Mouse (Mus musculus) adrenal gland, postnatal 4 days (tissue): Measurements from ENCODE around the gene Galnt18. TPM values are rescaled to one million over a fixed set of nuclear protein-coding genes. Genes with fewer than 3 reads are reported as not detected.

Source experiments
- DNase-seq, 2 experiments: peaks; one replicate each; pipeline ENCODE4 v3.0.0; 2021 to 2022; ENCODE audit warnings: low spot score in 2 of 2, mixed read lengths in 2 of 2
- microRNA-seq: library from miRNA; unstranded; fragments of <30 nt; microRNA quantifications from one replicate; pipeline ENCODE4 v1.2.0, GENCODE M21; 2021
- total RNA-seq, 2 experiments: library from RNA; stranded (reverse); gene quantifications; 2 replicates each; pipeline ENCODE4 v1.2.3; 2021

Gene Galnt18
- total RNA-seq, 2 experiments from 2014 or later, result 27.9 to 33.5 TPM

DNA sequence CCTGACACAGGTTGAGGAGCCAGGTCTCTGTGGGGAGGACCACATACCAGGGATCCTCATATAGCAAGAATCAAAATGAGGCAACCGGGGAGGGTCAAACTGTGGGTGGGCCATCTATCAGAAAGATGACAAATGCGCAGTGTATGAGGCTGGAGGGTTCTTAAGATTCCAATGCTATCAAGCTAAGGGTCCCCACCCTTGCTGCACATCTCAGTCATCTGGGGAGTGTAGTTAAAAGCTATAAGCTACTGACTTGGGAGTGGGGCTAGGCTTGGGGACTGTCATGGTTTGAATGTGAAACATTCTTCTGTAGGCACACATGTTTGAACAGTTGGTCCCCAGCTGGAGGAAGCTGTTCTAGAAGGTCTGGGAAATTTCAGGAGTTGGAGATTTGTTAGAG is 288.2 kb downstream of the Galnt18 start:
- DNase-seq, result no peak

DNA sequence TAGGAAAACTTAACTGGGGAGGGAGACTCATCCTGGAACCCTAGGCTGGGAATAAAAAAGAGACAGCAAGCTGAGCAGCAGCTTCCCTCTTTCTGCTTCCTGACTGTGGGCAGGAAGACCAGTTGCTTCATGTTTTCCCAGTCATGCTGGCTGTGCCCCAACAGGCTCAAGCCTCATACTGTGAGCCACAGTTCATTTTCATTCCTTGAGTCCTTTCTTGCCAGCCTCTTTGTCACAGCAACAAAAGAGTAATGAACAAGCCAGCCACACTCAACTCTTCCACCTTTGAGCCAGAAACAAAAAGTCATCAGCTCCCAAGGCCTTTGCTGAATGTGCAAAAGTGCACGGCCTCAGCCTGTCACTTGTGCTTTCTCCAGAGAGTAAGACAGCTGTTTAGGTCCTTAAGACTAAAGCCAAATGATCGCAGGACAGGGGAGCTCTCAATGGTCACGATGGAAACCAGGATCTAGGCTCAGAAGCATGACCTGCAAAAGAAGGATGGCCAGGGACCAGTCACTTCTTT is 292.9 kb downstream of the Galnt18 start:
- DNase-seq, result no peak

DNA sequence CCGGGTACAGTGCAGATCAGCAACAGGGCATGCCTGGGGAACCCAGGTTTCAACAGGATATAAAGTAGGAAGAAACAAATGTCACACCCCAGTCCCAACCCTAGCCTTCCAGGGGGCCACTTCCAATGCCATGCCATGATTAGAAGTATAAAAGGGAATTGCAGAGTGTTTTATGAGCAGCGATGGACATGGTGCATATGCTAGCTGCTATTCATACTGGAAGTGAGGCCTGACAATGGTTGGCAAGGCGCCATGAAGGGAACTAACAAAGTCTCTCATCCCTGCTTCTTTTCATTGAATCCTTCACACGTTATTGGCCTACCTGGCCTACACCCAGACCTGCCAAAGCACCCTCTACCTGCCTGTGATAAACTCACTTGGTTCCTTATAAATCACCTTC is 295.9 kb downstream of the Galnt18 start:
- no peak for DNase-seq

DNA sequence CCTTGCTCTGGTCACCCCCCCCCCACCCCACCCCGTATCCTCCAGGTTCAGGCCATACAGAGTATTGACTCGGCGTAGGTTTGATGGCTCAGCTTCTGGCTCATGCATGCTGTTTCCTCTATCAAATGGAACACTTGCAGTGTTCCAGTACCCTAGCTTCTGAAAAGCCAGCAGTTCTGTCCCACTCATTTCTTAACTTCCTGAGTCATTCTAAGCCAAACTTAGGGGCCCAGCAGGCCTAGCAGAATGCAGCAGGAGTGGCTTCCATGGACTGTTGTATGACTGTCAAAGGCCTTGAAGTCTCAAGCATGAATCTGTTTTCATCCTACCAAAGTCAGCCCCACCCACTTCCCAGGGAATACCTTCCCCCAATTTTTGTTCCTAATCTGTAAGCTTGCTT is 296.5 kb downstream of the Galnt18 start:
- DNase-seq, result no peak

DNA sequence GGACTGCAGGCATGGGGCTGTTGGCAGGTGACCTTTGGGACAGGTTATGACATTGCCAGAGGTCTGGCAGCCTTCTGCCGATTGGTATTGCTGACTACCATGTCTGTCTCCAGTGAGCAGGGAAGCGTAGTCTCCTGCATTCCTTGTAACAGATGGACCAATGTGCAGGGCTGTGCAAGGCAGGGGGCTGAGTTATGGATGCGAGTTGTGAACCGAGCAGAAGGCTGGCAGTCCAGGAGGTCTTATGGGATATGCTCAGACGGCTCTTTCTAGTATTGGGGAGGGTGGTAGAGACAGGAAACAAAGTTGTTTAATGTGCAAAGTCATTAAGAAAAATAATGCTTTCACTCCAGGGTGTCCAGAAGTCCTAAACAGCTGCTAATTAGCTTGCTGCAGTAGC is 312.1 kb downstream of the Galnt18 start:
- no peak for DNase-seq

DNA sequence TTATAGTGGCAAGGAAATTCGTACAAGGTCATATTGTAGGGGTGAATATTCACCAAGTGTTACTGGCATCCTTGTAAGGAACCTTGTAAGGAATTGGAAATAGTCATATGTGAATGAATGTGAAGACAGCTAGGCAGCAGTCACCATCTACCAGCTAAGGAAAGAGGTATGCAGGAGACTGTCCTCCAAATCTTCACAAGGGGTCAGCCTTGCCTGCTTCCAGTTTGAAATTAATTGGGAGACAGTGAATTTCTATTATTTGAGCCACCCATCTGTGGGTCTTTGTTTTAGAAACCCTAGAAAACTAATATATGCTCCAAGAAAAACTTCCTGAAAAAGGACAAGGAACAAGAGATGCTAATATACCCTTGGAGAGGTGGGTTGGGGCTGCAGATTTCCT is 313.1 kb downstream of the Galnt18 start:
- DNase-seq, result no peak

DNA sequence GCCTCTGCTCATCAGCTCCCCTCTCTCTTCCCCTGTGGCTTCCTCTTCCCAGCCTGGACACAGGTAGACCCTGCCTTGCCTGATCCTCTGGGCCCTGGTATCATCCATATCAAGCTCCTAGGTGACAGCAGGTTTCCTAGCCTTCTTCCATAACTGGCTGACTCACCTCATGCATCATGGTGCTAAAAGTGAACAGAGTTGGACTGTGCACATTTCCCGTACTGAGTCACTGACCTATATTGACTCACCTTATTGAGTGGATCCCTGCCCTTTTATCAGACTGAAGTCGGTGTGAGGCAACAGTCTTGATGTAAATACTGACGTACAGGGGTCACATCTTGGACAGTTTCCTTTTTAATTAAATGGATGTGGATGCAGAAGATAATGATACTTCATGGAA is 313.7 kb downstream of the Galnt18 start:
- no peak for DNase-seq

DNA sequence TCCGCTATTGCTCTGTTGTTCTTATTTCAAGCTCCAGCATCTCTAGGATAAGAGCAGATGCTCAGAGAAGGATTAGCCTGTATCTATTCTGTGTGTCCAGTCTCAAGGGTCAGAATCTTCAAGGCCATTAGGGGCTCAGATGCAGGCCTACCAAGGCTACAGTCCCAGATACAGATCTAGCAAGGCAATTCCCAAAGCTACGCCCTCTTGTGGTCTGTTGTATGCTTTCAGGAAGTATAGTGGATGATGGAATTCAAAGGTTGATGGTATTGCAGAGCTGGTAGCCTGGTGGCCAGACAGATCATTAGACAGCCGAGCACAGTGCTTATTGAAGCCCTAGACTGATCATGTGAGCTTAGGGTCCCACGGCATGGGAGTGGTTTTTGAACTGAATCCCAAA is 320.1 kb downstream of the Galnt18 start:
- DNase-seq, result no peak

DNA sequence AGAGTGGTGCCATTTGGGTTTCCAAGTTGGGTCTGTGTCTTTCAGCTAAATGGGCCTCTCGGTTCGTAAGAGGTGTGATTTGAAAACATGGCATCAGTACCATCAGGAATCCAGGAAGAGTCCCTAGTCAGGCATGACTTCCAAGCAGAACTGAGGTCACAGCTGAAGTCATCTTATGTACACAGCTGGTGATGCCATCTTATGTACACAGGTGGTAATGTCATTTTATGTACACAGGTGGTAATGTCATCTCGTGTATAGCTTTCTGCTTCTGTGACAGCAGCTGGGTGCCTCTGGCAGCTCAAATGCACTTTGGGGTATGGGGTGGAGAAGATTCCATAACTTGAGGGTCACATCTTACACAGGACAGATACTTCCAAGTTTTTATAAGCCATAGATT is 323.8 kb downstream of the Galnt18 start:
- no peak for DNase-seq

DNA sequence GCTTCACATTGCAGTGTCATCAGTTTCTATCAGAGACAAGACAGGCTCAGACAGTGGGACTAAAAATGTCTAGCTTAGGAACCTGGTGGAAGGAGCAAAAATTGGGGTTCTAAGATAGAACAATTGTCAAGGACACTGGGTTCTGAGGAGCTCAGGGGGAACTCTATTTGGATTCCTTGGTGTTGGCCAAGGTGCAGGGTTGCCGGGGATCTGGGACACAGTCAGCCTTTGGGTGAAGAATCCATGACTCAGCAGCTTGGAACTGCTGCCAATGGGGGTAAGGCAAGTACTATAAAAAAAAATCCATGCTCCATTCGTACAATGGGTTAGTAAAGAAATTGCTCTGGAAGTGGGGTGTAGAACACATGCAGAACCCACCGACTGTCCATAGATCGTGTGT is 324.2 kb downstream of the Galnt18 start:
- DNase-seq, result no peak

DNA sequence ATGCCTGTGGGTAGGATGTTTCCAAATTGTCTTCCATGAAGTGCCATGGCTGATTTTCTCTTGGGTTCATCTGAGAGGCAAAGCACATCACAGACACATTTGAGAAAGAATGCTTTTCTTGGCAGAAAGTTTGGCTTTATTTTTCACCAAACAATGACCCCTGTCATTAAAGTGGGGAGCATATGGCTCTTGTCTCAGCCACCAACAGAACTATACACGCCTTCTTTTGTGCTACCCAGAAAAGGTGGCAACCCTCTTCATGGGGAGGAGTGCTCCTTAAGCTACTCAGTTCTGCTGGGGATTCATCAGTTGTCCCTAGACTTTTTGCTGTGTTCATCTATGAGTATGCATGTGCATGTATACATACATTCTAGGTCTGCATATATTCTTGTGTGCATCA is 327.8 kb downstream of the Galnt18 start:
- no peak for DNase-seq

DNA sequence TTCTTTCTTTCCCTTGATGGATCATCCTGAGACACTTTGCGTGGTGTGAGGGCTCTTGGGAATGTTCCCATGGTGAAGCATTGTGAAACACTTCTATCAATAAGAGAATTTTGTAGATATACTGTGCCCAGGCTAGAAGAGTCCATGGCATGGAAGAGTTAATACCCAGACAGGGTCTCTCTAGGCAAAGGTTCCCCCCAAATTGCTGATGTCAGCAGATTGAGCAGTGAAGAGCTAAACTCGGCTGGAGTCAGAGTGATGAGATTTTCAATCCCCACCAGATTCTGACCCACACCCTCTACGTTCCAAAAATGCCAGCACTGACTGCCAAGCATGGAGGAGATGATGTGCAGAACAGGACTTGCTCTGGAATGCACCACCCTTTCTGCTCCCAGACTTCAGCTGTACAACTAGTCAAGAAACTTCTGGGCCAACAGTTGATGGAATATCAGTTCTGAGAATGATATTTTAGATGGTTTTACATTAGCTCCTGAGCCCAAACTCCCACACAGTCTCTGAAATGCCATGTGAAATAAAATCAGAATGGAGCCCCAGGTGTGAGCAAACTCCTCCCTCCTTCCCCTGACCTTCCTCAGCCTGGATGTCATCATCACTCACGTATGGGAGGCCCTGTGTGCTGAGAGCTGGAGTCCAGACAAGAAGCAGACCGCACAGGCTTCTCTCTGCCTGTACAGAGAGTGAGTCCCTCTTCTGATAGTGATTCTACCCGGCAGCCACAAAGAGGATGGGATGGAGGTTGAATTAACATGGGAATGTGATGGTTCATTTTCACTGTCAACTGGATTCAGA is 329.3 kb downstream of the Galnt18 start:
- no peak for DNase-seq

DNA sequence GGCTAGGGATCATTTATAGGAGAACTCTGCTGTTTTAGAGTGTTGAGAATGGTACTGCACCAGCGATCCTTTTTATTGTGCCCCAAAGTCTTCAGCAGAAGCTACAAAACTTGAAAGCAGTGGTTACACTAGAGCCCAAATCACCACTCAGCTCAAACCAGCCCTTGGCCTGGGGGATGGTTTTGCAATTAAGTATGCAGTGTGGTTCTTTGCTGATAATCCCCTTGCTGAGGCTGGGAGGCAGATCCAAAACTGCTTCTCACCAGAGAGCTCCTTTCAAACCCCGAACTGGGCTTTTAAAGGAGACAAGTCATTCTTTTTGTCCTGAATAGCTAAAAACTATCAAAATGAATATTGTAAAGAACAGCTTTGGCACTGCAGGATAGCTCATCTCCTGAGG is 346.6 kb downstream of the Galnt18 start:
- no peak for DNase-seq

DNA sequence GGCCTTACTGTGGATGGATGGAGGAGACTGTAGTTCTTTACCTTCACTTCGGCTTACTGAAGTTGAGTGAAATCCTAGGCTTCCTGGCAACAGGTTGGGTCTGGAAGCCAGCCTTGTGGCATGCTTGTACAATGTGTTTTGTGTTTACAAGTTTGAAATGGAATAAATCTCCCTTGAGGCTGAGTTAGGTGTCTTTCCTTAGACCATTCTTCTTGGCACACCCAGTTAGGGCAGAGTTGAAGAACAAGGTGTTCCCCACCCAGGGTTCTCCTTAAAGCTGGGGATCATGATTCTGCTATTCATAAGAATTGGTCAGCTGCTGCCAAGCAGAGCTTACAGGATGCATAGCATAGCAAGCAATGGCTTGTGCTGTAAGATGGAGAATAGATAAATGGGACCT is 352.4 kb downstream of the Galnt18 start:
- DNase-seq, result no peak

Small RNAs within 50 kb of the gene (microRNA-seq; reads per million reads assigned to microRNA genes)
- gene Gm25787, result not detected

Other genes with a start within 250 kb of the Galnt18 start
- gene Usp47, start 243.5 kb upstream of the Galnt18 start, total RNA-seq, result 10 to 100 TPM; 80.7 to 82.2 TPM